Mouse (Mus musculus) embryonic facial prominence, embryonic 15.5 days (tissue): ENCODE measurements around the gene Tnrc6a. TPM values are rescaled to one million over a fixed set of nuclear protein-coding genes. Genes with fewer than 3 reads are reported as not detected.

ENCODE experiments used
- ATAC-seq: fragments of 200-750 bp; cut with Nextera tagmentation; 2 replicates; pipeline ENCODE4 v1.8.0; 2017; ENCODE audit warnings: low read depth, moderate TSS enrichment; ENCODE audit not compliant: insufficient number of reproducible peaks, low FRiP score, low TSS enrichment
- H3K27ac ChIP-seq: fragments of 300-500 bp; sonication (generic); replicated peaks from 2 replicates; pipeline ENCODE4 v1.5.1; 2015; ENCODE audit warnings: mild to moderate bottlenecking, inconsistent platforms
- H3K27me3 ChIP-seq: fragments of 300-500 bp; sonication (generic); 2 replicates; pipeline ENCODE4 v1.6.1; 2015; ENCODE audit warnings: inconsistent platforms
- H3K36me3 ChIP-seq: fragments of 300-500 bp; sonication (generic); 2 replicates; pipeline ENCODE4 v1.6.1; 2015; ENCODE audit warnings: mild to moderate bottlenecking, inconsistent platforms
- H3K4me1 ChIP-seq: fragments of 300-500 bp; sonication (generic); 2 replicates; pipeline ENCODE4 v1.6.1; 2015; ENCODE audit warnings: inconsistent platforms
- H3K4me2 ChIP-seq: fragments of 300-500 bp; sonication (generic); replicated peaks from 2 replicates; pipeline ENCODE4 v1.6.1; 2015; ENCODE audit warnings: mild to moderate bottlenecking, inconsistent platforms
- H3K4me3 ChIP-seq: fragments of 300-500 bp; sonication (generic); replicated peaks from 2 replicates; pipeline ENCODE4 v1.5.1; 2015; ENCODE audit warnings: mild to moderate bottlenecking, inconsistent platforms
- H3K9ac ChIP-seq: fragments of 300-500 bp; sonication (generic); 2 replicates; pipeline ENCODE4 v1.6.1; 2015; ENCODE audit warnings: inconsistent platforms
- H3K9me3 ChIP-seq: fragments of 300-500 bp; sonication (generic); replicated peaks from 2 replicates; pipeline ENCODE4 v1.6.1; 2016; ENCODE audit warnings: inconsistent platforms
- WGBS: fragments of 180-500 bp; shearing (Covaris S2); methylation state at CpG from one replicate; pipeline ENCODE4 v1.1.7; 2015; 5-methylcytosine and 5-hydroxymethylcytosine counted together
- polyA plus RNA-seq: library from polyadenylated mRNA; unstranded; fragments of >200 nt; fragmentation: Nextera tagmentation; extraction: Ambion mirVana; gene quantifications from 2 replicates; pipeline ENCODE4 v1.2.1, GENCODE M21; 2015

Gene Tnrc6a
- polyA plus RNA-seq, 1 experiment from 2014 or later, result 47.7 TPM

DNA sequence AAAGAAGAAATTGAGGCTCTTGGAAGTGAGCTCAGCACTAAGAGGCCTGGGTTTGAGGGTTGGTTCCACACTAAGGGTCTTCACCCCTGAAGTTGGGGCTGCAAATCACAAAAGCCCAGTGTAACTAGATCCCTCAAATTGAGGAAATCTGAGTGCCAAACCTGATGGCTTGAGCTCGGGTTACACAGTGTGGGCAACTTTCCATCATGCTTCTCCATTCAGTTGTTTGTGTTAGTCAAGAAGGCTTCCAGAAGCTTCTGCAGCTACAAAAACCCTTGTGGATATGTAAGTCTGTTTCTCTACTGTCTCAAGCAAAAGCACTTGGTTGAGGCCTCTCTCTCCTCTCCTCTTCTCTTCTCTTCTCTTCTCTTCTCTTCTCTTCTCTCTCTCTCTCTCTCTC, 17.8 kb upstream of the Tnrc6a start:
- Histone ChIP-seq H3K9me3 (no peaks in the 10 kb centered on the region), H3K4me1 (peaks cover 14% of the 10 kb centered on the region), H3K27me3 (no peaks in the 10 kb centered on the region), H3K36me3 (no peaks in the 10 kb centered on the region), H3K27ac (no peak overlapping the region), H3K9ac (no peak overlapping the region), H3K4me2 (no peak overlapping the region), H3K4me3 (no peak overlapping the region)
- ATAC-seq, result no peak
- WGBS, result 45% methylated on average over 1 of the region's 1 CpGs

DNA sequence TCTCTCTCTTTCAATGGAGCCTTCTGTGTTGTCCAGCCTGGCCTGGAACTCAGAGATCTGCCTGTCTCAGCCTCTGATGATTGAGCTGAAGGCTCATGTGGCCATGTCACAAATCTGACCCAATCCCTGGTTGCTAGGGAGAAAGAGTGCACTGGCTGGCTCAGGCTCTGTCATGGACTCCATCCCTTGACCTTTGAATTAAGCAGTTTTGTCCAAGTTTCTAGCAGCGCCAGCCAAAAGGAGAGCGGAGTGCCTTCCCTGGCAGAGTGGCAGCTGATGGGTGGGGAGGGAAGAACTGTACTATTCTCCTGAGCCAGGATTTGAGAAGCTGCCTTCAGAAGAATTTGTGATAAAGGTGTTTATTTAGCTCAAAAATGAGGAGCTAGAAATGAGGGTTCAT, 17.4 kb upstream of the Tnrc6a start:
- WGBS, result 95% methylated on average over 2 of the region's 2 CpGs
- no peak overlapping the region for H3K27ac ChIP-seq
- no peak overlapping the region for H3K4me2 ChIP-seq
- H3K4me3 ChIP-seq, result no peak overlapping the region
- no peak overlapping the region for H3K9ac ChIP-seq
- H3K4me1 ChIP-seq, result peaks cover 14% of the 10 kb centered on the region
- ATAC-seq, result no peak
- H3K27me3 ChIP-seq, result no peaks in the 10 kb centered on the region
- H3K36me3 ChIP-seq, result no peaks in the 10 kb centered on the region
- no peaks in the 10 kb centered on the region for H3K9me3 ChIP-seq

DNA sequence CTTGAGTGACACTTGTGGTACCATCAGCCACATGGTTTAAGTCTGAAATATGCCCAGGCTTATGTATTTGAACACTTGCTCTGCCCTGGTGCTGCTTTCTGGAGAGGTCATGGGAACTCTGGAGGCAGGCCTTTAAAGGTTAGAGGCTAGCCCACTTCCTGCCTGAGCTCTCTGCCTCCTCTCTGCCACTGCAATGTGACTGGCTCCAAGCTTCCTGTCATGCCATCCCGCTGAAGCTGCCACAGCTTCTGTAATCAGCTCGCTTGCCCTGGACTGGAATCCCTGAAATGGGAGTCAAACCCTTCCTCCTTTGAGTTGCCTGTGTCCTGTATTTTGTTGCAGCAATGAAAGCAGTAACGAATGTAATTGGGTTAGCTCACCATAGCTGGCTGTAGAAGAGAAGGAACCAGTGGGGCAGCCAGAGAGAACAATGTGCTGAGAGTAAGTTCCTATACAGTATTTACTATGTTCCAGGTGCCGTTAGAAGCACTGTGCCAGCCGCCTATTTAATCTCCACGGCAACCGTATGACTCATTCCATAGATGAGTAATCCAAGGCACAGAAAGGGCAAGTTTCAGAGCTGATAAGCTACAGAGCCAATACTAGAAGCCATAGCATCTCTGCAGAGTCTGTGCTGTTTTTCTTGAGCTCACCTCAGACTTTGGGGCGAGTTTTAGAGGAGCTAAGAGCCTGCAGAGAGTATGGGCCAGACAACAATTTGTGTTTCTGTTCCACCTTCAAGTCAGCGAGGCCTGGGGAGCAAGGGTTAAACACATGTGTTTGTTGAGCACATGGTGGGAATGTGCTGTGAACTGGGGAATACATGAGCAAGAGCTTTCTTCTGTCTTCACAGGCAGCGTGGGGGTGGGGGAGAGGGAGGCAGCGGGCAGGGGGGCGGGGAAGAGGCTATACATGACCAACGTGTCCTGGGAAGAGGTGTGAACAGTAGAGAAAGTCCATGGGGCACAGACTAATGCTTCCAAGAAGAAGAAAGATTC, 15.3 kb upstream of the Tnrc6a start:
- no peak overlapping the region for H3K27ac ChIP-seq
- H3K36me3 ChIP-seq, result no peaks in the 10 kb centered on the region
- H3K9ac ChIP-seq, result no peak overlapping the region

DNA sequence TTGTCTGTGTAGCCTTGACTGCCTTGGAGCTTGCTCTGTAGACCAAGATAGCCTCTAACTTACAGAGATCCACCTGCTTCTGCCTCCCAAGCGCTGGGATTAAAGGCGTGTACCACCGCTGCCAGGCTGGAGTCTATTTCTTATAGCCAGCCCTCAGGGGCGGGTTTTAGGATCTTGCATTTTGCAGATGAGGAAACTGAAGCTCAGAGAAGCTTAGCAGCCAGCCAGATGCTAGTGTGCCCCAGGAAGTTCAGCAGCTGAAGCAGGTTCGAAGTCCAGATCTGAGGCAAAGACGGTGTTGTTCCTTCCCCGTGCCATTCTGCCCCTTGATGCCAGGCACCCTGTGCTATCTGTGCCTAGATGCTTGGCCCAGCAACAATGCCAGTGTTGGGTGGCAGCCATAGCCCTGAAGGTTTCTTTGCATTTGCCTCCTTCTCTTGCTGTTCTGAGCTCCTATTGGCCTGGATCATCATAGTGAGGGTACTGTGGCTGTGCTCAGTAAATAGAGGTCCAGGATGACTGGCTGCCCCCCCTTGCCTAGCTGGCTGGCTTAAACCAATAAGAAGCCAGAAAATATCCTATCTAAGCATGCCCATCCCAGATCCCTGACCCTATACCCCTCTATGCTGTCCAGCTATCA, 14.2 kb upstream of the Tnrc6a start:
- H3K4me3 ChIP-seq, result no peak overlapping the region
- 89% methylated on average over 7 of the region's 7 CpGs for WGBS
- H3K9me3 ChIP-seq, result no peaks in the 10 kb centered on the region
- peak overlapping the region; percentile 23; the same call in 1 of the 2 replicates for H3K27ac ChIP-seq
- H3K4me1 ChIP-seq, result peaks cover 14% of the 10 kb centered on the region
- H3K9ac ChIP-seq, result no peak overlapping the region
- ATAC-seq, result no peak
- no peaks in the 10 kb centered on the region for H3K27me3 ChIP-seq
- H3K4me2 ChIP-seq, result no peak overlapping the region
- H3K36me3 ChIP-seq, result no peaks in the 10 kb centered on the region

More for the DNA sequence above, 15.3 kb upstream of the Tnrc6a start:
- Histone ChIP-seq H3K4me3 (no peak overlapping the region), H3K4me2 (no peak overlapping the region), H3K27me3 (no peaks in the 10 kb centered on the region), H3K9me3 (no peaks in the 10 kb centered on the region), H3K4me1 (peaks cover 14% of the 10 kb centered on the region)
- ATAC-seq, result no peak
- 57% methylated on average over 13 of the region's 13 CpGs for WGBS

DNA sequence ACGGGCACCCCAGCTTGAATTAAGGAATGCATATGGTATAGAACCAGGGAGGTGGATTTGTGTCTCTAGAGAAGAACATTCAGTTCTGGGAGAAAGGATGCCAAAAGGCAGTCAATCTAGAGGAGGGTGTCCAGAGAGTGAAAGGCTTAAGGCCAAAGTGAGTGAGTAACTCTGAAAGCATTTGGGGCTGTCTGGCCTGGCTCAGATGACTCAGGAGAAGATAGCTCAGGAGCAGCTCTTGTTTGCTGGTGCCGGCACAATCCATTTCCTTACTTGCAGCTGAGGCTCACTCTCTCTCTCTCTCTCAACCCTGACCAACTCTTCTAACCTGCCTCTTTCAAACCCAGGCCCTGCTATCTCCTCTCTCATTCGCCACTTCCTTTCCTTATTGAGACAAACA, 13.6 kb upstream of the Tnrc6a start:
- no peaks in the 10 kb centered on the region for H3K36me3 ChIP-seq
- peaks cover 14% of the 10 kb centered on the region for H3K4me1 ChIP-seq
- H3K27ac ChIP-seq, result peak overlapping the region; percentile 23; the same call in 1 of the 2 replicates
- ATAC-seq, result no peak
- no peak overlapping the region for H3K4me2 ChIP-seq
- H3K27me3 ChIP-seq, result no peaks in the 10 kb centered on the region
- WGBS, result 54% methylated on average over 3 of the region's 3 CpGs
- no peak overlapping the region for H3K9ac ChIP-seq
- no peaks in the 10 kb centered on the region for H3K9me3 ChIP-seq
- H3K4me3 ChIP-seq, result no peak overlapping the region

DNA sequence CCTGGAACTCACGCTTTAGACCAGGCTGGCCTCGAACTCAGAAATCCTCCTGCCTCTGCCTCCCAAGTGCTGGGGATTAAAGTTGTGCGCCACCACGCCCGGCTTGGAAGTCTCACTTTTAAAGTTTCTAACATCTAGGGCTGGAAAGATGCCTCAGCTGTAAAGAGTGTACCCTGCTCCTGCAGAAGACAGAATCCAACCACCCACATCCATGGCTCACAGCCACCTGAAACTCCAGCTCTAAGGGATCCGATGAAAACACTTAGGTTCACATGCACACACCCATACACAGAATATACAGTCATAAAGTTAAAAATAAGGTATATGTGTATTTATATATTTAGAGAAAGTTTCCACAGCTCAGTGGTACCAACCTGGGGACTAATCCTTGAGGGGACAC, 10.1 kb upstream of the Tnrc6a start:
- WGBS, result 89% methylated on average over 6 of the region's 6 CpGs
- no peak overlapping the region for H3K4me2 ChIP-seq
- H3K4me3 ChIP-seq, result no peak overlapping the region
- H3K27ac ChIP-seq, result no peak overlapping the region
- ATAC-seq, result no peak
- no peaks in the 10 kb centered on the region for H3K27me3 ChIP-seq
- no peak overlapping the region for H3K9ac ChIP-seq
- no peaks in the 10 kb centered on the region for H3K36me3 ChIP-seq
- no peaks in the 10 kb centered on the region for H3K9me3 ChIP-seq
- H3K4me1 ChIP-seq, result peaks cover 7% of the 10 kb centered on the region

DNA sequence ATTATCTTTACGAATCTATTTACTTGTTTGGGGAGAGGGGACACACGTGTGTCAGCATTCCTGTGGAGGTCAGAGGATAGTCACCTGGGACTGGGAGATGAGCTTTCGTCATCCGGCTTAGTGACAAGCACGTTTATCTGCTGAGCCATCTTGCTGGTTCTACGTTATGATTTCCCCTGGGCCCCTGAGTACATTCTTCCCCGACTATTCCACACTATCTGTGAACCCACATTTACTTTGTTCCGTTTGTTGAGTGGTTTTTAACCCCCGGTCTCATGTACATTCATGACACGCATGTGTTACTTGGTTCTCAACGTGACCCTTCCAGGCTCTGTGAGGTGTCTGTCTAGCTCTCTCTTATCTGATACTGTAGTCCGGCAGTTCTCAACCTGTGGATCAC, 6.9 kb upstream of the Tnrc6a start:
- Histone ChIP-seq H3K4me1 (no peaks in the 10 kb centered on the region), H3K9me3 (no peaks in the 10 kb centered on the region), H3K4me2 (no peak overlapping the region), H3K27me3 (no peaks in the 10 kb centered on the region), H3K9ac (no peak overlapping the region), H3K4me3 (no peak overlapping the region), H3K36me3 (no peaks in the 10 kb centered on the region), H3K27ac (no peak overlapping the region)
- 73% methylated on average over 12 of the region's 12 CpGs for WGBS
- no peak for ATAC-seq

DNA sequence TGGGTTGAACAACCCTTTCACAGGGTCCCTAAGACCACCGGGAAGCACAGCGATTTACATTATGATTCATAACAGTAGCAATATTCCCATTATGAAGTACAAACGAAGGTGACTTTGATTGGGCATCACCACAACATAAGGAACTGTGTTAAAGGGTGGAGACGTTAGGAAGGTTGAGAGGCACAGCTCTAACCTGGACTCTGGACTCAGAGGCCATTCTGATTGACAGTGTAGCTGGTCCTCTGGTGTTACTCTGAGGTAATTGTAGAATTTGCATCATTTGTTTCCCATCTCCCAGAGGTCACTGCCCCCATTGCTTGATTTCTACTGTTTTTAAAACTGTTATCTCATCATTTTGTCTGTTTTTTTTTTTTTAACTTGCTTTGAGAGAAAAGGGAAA, 6.5 kb upstream of the Tnrc6a start:
- Histone ChIP-seq H3K4me3 (no peak overlapping the region), H3K4me1 (no peaks in the 10 kb centered on the region), H3K4me2 (no peak overlapping the region), H3K9ac (no peak overlapping the region), H3K36me3 (no peaks in the 10 kb centered on the region), H3K27ac (no peak overlapping the region), H3K9me3 (no peaks in the 10 kb centered on the region), H3K27me3 (no peaks in the 10 kb centered on the region)
- ATAC-seq, result no peak
- WGBS, result 83% methylated on average over 4 of the region's 4 CpGs

DNA sequence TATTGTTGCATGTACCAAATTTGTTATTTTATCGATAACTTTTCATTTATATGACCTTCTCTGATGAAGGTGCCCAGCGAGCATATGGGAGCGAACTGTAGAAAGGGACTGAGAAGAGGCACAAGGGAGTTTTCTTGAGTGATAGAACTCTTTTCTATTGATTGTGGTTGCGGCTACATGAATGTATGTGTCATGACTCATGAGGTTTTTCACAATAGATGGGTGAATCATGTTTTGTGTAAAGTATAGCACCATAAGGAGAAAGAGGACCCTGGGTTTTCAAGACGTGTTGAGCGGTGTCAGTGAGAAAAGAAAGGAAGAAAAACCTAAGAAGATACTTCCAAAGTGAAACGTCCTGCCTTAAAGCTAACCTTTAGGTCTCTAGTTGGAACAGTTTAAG, 3.2 kb upstream of the Tnrc6a start:
- H3K4me1 ChIP-seq, result no peaks in the 10 kb centered on the region; the same call in 1 of the 2 replicates
- H3K9me3 ChIP-seq, result no peaks in the 10 kb centered on the region
- 83% methylated on average over 7 of the region's 7 CpGs for WGBS
- no peak overlapping the region for H3K9ac ChIP-seq
- no peaks in the 10 kb centered on the region for H3K36me3 ChIP-seq
- no peak for ATAC-seq
- H3K4me2 ChIP-seq, result no peak overlapping the region
- H3K27me3 ChIP-seq, result no peaks in the 10 kb centered on the region
- no peak overlapping the region for H3K27ac ChIP-seq
- H3K4me3 ChIP-seq, result no peak overlapping the region

DNA sequence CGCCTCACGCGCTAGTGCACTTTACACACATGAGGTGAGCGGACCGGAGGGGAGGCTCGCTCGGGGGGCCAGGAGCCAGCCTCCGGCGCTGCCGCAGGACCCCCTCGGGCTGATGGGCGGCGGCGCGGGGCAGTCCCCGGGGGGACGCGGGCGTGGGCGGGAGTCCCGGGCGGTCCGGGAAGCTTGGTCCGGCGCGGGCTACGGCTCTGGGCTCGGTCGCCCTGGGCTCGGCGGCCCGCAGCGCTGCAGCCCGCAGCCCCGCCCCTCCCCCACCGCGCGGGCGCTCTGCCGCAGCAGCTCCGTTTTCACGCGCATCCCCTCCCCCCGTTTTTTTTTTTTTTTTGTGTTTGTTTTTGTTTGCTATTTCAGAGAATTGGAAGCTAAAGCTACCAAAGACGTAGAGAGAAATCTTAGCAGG, 623 bp downstream of the Tnrc6a start:
- WGBS, result under 1% methylated on average over 35 of the region's 45 CpGs
- Histone ChIP-seq H3K9ac (peak overlapping the region; percentile 96), H3K36me3 (0 out of 2 replicates have a peak, but pooled peaks cover 3% of the 10 kb centered on the region), H3K4me3 (peak overlapping the region; percentile 99), H3K4me1 (peaks cover 3% of the 10 kb centered on the region; the same call in 1 of the 2 replicates), H3K9me3 (no peaks in the 10 kb centered on the region), H3K4me2 (peak overlapping the region; percentile 55), H3K27ac (peak overlapping the region; percentile 98), H3K27me3 (no peaks in the 10 kb centered on the region)
- ATAC-seq, result peak; percentile 71

DNA sequence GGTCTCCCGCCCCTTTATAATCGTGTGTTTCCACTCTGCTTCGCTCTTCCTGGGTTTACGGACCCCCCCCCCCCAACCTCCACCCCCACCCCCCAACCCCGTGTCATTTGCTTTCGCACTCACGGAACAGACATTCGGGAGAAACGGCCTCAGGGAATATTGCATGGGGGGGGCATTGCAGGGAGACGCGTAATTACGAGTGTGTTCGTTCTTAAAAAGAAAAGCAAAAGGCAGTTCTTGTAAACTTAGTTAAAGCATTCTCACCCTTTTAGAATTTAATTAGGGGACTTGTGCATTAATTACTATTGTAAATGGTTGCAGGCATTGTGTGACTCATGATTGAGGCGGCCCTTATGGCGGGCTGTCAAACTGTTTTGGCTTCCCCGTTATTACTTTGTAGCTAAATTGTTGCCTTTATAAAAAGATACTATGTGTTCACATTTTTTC, 1.1 kb downstream of the Tnrc6a start:
- Histone ChIP-seq H3K9ac (peak overlapping the region; percentile 96), H3K27me3 (no peaks in the 10 kb centered on the region), H3K4me2 (peak overlapping the region; percentile 55), H3K9me3 (no peaks in the 10 kb centered on the region), H3K27ac (peak overlapping the region; percentile 98), H3K4me1 (peaks cover 6% of the 10 kb centered on the region; the same call in 1 of the 2 replicates), H3K4me3 (peak overlapping the region; percentile 99), H3K36me3 (0 out of 2 replicates have a peak, but pooled peaks cover 3% of the 10 kb centered on the region)
- under 1% methylated on average over 16 of the region's 16 CpGs for WGBS
- ATAC-seq, result no peak; the same call in 1 of the 2 replicates
